Mouse (Mus musculus) ES-E14 (cell line): Measurements from ENCODE around the gene Prph. TPM values are rescaled to one million over a fixed set of nuclear protein-coding genes. Genes with fewer than 3 reads are reported as not detected.
A peak's percentile ranks its signal among the peaks of the same experiment; 100 is the strongest.

ENCODE experiments used
- DNase-seq: peaks from one replicate; pipeline ENCODE4 v3.0.0-alpha.2; 2013; ENCODE audit warnings: low read depth, low spot score
- H3K27ac ChIP-seq: 2 replicates; pipeline ENCODE4 v1.5.1; 2012; ENCODE audit warnings: low read depth, mild to moderate bottlenecking, low read length, moderate library complexity, mixed read lengths; ENCODE audit not compliant: poor library complexity, insufficient read depth, severe bottlenecking
- H3K36me3 ChIP-seq: 2 replicates; pipeline ENCODE4 v1.6.1; 2012; ENCODE audit warnings: mild to moderate bottlenecking, low read length, moderate library complexity, mixed read lengths; ENCODE audit not compliant: control insufficient read depth, poor library complexity, insufficient read depth, severe bottlenecking
- H3K4me1 ChIP-seq, 2 experiments: fragments of 150-350 bp in 1 of 2; sonication (generic) in 1 of 2; 2 replicates each; pipeline ENCODE4 v1.6.1; 2012; ENCODE audit warnings: low read length in 2 of 2, mild to moderate bottlenecking in 1 of 2, mixed read lengths in 1 of 2; ENCODE audit not compliant: control insufficient read depth in 2 of 2, insufficient read depth in 2 of 2, poor library complexity in 1 of 2
- H3K4me3 ChIP-seq, 2 experiments: fragments of 150-350 bp in 1 of 2; sonication (generic) in 1 of 2; 2 replicates each; pipeline ENCODE4 v1.5.1; 2012; ENCODE audit warnings: low read length in 2 of 2, low read depth in 1 of 2, mild to moderate bottlenecking in 1 of 2, mixed read lengths in 1 of 2; ENCODE audit not compliant: insufficient read depth in 1 of 2, poor library complexity in 1 of 2, severe bottlenecking in 1 of 2
- H3K9ac ChIP-seq: 2 replicates; pipeline ENCODE4 v1.6.1; 2012; ENCODE audit warnings: low read depth, mild to moderate bottlenecking, low read length, mixed read lengths; ENCODE audit not compliant: poor library complexity, insufficient read depth, severe bottlenecking
- H3K9me3 ChIP-seq: fragments of 150-350 bp; sonication (generic); 2 replicates; pipeline ENCODE4 v1.6.1; 2012; ENCODE audit warnings: low read depth, mild to moderate bottlenecking, low read length; ENCODE audit not compliant: control insufficient read depth, insufficient read depth
- CHD2 ChIP-seq: IDR thresholded peaks from 2 replicates; pipeline ENCODE4 v1.6.1; 2014; ENCODE audit warnings: mild to moderate bottlenecking, low read depth, low read length, inconsistent platforms
- HCFC1 ChIP-seq: IDR thresholded peaks from 2 replicates; pipeline ENCODE4 v1.6.1; 2012; ENCODE audit warnings: low read length, inconsistent platforms, borderline replicate concordance; ENCODE audit not compliant: insufficient read depth
- MAFK ChIP-seq: IDR thresholded peaks from 2 replicates; pipeline ENCODE4 v1.6.1; 2014; ENCODE audit warnings: mild to moderate bottlenecking, low read depth, low read length, inconsistent platforms; ENCODE audit not compliant: insufficient read depth
- ZC3H11A ChIP-seq: IDR thresholded peaks from 2 replicates; pipeline ENCODE4 v1.6.1; 2012; ENCODE audit warnings: low read depth, mild to moderate bottlenecking, inconsistent platforms, low read length, borderline replicate concordance
- ZNF384 ChIP-seq: IDR thresholded peaks from 2 replicates; pipeline ENCODE4 v1.6.1; 2012; ENCODE audit warnings: low read depth, low read length, inconsistent platforms
- in situ Hi-C, 2 experiments: fragments of 600-800 bp; cut with MboI; formaldehyde crosslinking; loops; one replicate each; pipeline ENCODE4 v1.15.1; 2025; ENCODE audit warnings: low sequenced_read_pairs in 2 of 2, inconsistent platforms in 1 of 2; ENCODE audit not compliant: unreplicated experiment in 2 of 2
- total RNA-seq: library from RNA; depleted of rRNA; stranded (reverse); fragments of 300-350 nt; gene quantifications from 2 replicates; pipeline ENCODE4 v1.2.3, GENCODE M21; 2012

Prph gene
- total RNA-seq, 1 experiment: 20.6 TPM

GRCm38 (mm10) chr15:99033498-99034270 lies 21.3 kb upstream of the Prph start:
- H3K4me1 ChIP-seq: no peaks in the 10 kb centered on the region; a peak in 1 of 4 replicates
- peak; percentile 61; the same call in 1 of the 2 replicates for TF ChIP-seq ZNF384
- no peak for TF ChIP-seq MAFK
- no peak overlapping the region for H3K27ac ChIP-seq
- no peaks in the 10 kb centered on the region for H3K9me3 ChIP-seq
- in situ Hi-C loops: no loop called here
- no peak overlapping the region for H3K9ac ChIP-seq
- no peak for DNase-seq
- no peak overlapping the region for H3K4me3 ChIP-seq
- peaks cover 33% of the 10 kb centered on the region for H3K36me3 ChIP-seq

- no peak for DNase-seq
- no peak overlapping the region for H3K9ac ChIP-seq
- no peak for TF ChIP-seq HCFC1
- H3K36me3 ChIP-seq: peaks cover 33% of the 10 kb centered on the region
- no peaks in the 10 kb centered on the region for H3K9me3 ChIP-seq
- H3K4me1 ChIP-seq: peaks cover 0 to 4% of the 10 kb centered on the region in 2 experiments; a peak in 1 of 4 replicates
- H3K27ac ChIP-seq: no peak overlapping the region
- no peak overlapping the region for H3K4me3 ChIP-seq
- in situ Hi-C loops: no loop called here
Measured at GRCm38 (mm10) chr15:99035431-99035830, 19.5 kb upstream of the Prph start.

- TF ChIP-seq CHD2 (no peak), HCFC1 (no peak), ZNF384 (no peak), ZC3H11A (no peak), MAFK (no peak)
- no peak for DNase-seq
- H3K4me3 ChIP-seq: no peak overlapping the region
- in situ Hi-C loops: no loop called here
- H3K36me3 ChIP-seq: peaks cover 33% of the 10 kb centered on the region
- no peak overlapping the region for H3K9ac ChIP-seq
- no peak overlapping the region for H3K27ac ChIP-seq
- H3K4me1 ChIP-seq: peaks cover 0 to 4% of the 10 kb centered on the region in 2 experiments; a peak in 1 of 4 replicates
- H3K9me3 ChIP-seq: no peaks in the 10 kb centered on the region
Measured at GRCm38 (mm10) chr15:99036249-99036905, 18.6 kb upstream of the Prph start.

DNA sequence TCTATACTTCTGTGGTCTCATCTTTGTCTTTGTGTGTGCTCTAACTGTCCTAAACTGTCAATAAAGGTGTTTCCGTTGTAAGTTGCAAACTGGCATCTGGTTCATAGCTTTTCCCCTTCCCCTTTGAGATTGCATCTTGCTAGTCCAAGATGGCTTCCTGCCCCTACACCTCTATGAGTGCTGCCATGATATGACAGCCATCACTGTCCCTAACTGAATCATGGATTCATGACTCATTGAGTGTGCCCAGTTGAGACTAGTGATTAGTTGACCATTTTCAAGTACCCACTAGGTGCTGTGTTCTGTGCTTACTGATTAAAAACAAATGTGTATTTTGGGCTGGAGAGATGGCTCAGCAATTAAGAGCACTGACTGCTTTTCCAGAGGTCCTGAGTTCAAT lies 16.9 kb upstream of the Prph start:
- Histone ChIP-seq H3K36me3 (peaks cover 27% of the 10 kb centered on the region), H3K4me3 (no peak overlapping the region), H3K9me3 (no peaks in the 10 kb centered on the region), H3K27ac (no peak overlapping the region), H3K9ac (no peak overlapping the region), H3K4me1 (peaks cover 0 to 4% of the 10 kb centered on the region in 2 experiments; a peak in 1 of 4 replicates)
- TF ChIP-seq ZNF384 (no peak), CHD2 (no peak), MAFK (no peak), ZC3H11A (no peak), HCFC1 (no peak)
- DNase-seq: no peak
- in situ Hi-C loops: no loop called here

DNA sequence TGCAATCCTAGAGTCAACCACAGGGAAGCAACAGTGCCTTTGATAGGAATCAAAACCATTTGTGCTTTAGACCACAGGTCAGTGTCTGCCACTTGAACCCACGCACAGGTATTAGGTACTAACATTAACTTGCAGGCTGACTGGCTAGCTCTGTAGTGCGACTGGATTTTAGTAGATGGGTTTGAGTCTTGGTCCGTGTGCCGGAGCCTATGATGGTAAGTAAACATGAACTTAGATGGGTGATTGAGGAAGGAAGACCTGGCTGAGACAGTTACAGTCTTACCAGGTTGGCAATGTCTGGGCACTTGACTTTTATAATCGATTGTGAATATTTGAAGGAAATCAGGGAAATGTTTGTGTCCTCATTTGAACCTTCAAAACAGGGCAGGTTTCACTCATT lies 16.2 kb upstream of the Prph start:
- no peak for TF ChIP-seq ZNF384
- no peak for TF ChIP-seq MAFK
- no peak for TF ChIP-seq HCFC1
- TF ChIP-seq ZC3H11A: no peak
- no peak for TF ChIP-seq CHD2
- no peak overlapping the region for H3K27ac ChIP-seq
- H3K4me3 ChIP-seq: no peak overlapping the region
- no peak for DNase-seq
- peaks cover 0 to 4% of the 10 kb centered on the region in 2 experiments; a peak in 1 of 4 replicates for H3K4me1 ChIP-seq
- H3K9ac ChIP-seq: no peak overlapping the region
- no peaks in the 10 kb centered on the region for H3K9me3 ChIP-seq
- peaks cover 26% of the 10 kb centered on the region for H3K36me3 ChIP-seq
- in situ Hi-C loops: no loop called here
